Mouse (Mus musculus) lung, postnatal 0 days (tissue): ENCODE data around the gene Yars. TPM values are rescaled to one million over a fixed set of nuclear protein-coding genes. Genes with fewer than 3 reads are reported as not detected.

Source experiments
- ATAC-seq: fragments of 200-750 bp; cut with Nextera tagmentation; 2 replicates; pipeline ENCODE4 v1.8.0; 2017; ENCODE audit warnings: moderate library complexity
- DNase-seq: peaks from one replicate; pipeline ENCODE4 v3.0.0-alpha.2; 2016; ENCODE audit warnings: low spot score
- H3K27ac ChIP-seq: fragments of 300-500 bp; sonication (generic); 2 replicates; pipeline ENCODE4 v1.5.1; 2014; ENCODE audit warnings: antibody characterized with exemption, mild to moderate bottlenecking, low read length, mixed read lengths
- H3K27me3 ChIP-seq: fragments of 300-500 bp; sonication (generic); replicated peaks from 2 replicates; pipeline ENCODE4 v1.6.1; 2014; ENCODE audit warnings: low read length, mixed read lengths; ENCODE audit not compliant: insufficient read depth
- H3K36me3 ChIP-seq: fragments of 300-500 bp; sonication (generic); 2 replicates; pipeline ENCODE4 v1.6.1; 2014; ENCODE audit warnings: low read length, mixed read lengths; ENCODE audit not compliant: insufficient read depth
- H3K4me1 ChIP-seq: fragments of 300-500 bp; sonication (generic); 2 replicates; pipeline ENCODE4 v1.6.1; 2014; ENCODE audit warnings: antibody characterized with exemption, low read depth, low read length, mixed read lengths; ENCODE audit not compliant: insufficient read depth
- H3K4me2 ChIP-seq: fragments of 300-500 bp; sonication (generic); replicated peaks from 2 replicates; pipeline ENCODE4 v1.6.1; 2014; ENCODE audit warnings: low read depth, mild to moderate bottlenecking, low read length, moderate library complexity, mixed read lengths
- H3K4me3 ChIP-seq: fragments of 300-500 bp; sonication (generic); 2 replicates; pipeline ENCODE4 v1.5.1; 2014; ENCODE audit warnings: low read depth, low read length
- H3K9ac ChIP-seq: fragments of 300-500 bp; sonication (generic); replicated peaks from 2 replicates; pipeline ENCODE4 v1.6.1; 2014; ENCODE audit warnings: low read depth, mild to moderate bottlenecking
- H3K9me3 ChIP-seq: fragments of 300-500 bp; sonication (generic); 2 replicates; pipeline ENCODE4 v1.6.1; 2016; ENCODE audit warnings: low read length, mixed read lengths
- CTCF ChIP-seq: IDR thresholded peaks from 2 replicates; pipeline ENCODE4 v1.5.1; 2016; ENCODE audit warnings: antibody characterized with exemption, mild to moderate bottlenecking
- EP300 ChIP-seq: IDR thresholded peaks from 2 replicates; pipeline ENCODE4 v1.6.1; 2016; ENCODE audit warnings: antibody characterized with exemption, mild to moderate bottlenecking, control low read depth
- WGBS: fragments of 180-500 bp; shearing (Covaris S2); extraction: QIAGEN DNeasy Blood & Tissue Kit; methylation state at CpG from one replicate; pipeline ENCODE4 v1.1.7; 2014; 5-methylcytosine and 5-hydroxymethylcytosine counted together
- polyA plus RNA-seq: library from polyadenylated mRNA; unstranded; fragments of >200 nt; fragmentation: Nextera tagmentation; extraction: Ambion mirVana; gene quantifications from 2 replicates; pipeline ENCODE4 v1.2.1, GENCODE M21; 2015

Gene Yars
- polyA plus RNA-seq, 1 experiment from 2014 or later, result 26.4 TPM

DNA sequence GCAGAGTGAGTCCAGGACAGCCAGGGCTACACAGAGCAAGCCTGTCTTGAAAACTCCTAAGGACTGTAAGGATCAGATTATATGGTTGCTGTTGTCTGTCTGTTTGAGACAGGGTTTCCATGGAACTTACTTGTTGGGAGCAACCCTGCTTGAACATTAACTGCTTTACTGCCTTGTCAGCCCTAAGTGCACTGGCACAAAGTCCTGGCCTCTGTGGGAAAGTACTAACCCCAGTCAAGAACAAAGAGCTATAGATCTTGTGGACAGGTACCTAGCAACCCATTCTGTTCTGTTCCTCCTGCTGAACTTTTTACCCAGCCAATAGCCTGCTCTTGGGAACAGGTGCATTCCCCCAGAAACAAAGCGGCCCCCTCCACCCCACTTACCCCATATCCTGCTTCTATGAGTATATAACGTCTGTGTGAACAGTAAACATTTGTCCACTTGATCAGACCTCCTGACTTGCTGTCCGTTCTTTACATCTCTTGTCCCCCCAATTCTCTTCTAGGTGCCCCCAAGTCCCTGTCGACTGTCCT, 38.2 kb upstream of the Yars start:
- Histone ChIP-seq H3K4me1 (no peaks in the 10 kb centered on the region), H3K4me2 (no peak overlapping the region), H3K36me3 (peaks cover 7% of the 10 kb centered on the region; the same call in 1 of the 2 replicates), H3K9me3 (no peaks in the 10 kb centered on the region), H3K27me3 (no peaks in the 10 kb centered on the region), H3K9ac (no peak overlapping the region), H3K27ac (no peak overlapping the region), H3K4me3 (no peak overlapping the region)
- DNase-seq (no peak), ATAC-seq (no peak)
- TF ChIP-seq CTCF (no peak), EP300 (no peak)
- 72% methylated on average over 4 of the region's 4 CpGs for WGBS

DNA sequence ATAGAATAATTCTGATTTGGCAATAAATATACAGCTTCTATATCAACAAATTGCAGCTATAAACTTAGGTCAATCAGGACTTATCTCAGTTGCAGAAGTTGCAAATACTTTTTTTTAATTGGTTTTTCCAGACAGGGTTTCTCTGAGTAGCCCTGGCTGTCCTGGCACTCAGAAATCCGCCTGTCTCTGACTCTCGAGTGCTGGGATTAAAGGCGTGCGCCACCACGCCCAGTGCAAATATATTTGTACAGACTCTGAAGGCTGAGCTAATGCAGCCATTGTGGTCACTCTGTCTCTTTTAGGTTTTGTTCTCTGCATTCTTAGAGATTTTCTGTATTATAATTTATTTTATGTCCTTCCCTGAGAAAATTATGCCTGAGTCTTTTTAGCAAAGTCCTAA, 32.0 kb upstream of the Yars start:
- Histone ChIP-seq H3K36me3 (peaks cover under 1% of the 10 kb centered on the region; the same call in 1 of the 2 replicates), H3K9ac (no peak overlapping the region), H3K4me1 (no peaks in the 10 kb centered on the region), H3K4me2 (no peak overlapping the region), H3K27me3 (no peaks in the 10 kb centered on the region), H3K9me3 (no peaks in the 10 kb centered on the region), H3K27ac (no peak overlapping the region), H3K4me3 (no peak overlapping the region)
- 48% methylated on average over 5 of the region's 5 CpGs for WGBS
- DNase-seq (no peak), ATAC-seq (no peak)
- TF ChIP-seq CTCF (no peak), EP300 (no peak)

GRCm38 (mm10) chr4:129158549-129158948, 31.0 kb upstream of the Yars start:
- Histone ChIP-seq H3K9me3 (no peaks in the 10 kb centered on the region), H3K27me3 (no peaks in the 10 kb centered on the region), H3K36me3 (no peaks in the 10 kb centered on the region), H3K4me3 (no peak overlapping the region), H3K9ac (no peak overlapping the region), H3K27ac (no peak overlapping the region), H3K4me2 (no peak overlapping the region), H3K4me1 (no peaks in the 10 kb centered on the region)
- ATAC-seq, result no peak
- no peak for TF ChIP-seq EP300
- no peak for TF ChIP-seq CTCF
- DNase-seq, result no peak
- 49% methylated on average over 3 of the region's 3 CpGs for WGBS

DNA sequence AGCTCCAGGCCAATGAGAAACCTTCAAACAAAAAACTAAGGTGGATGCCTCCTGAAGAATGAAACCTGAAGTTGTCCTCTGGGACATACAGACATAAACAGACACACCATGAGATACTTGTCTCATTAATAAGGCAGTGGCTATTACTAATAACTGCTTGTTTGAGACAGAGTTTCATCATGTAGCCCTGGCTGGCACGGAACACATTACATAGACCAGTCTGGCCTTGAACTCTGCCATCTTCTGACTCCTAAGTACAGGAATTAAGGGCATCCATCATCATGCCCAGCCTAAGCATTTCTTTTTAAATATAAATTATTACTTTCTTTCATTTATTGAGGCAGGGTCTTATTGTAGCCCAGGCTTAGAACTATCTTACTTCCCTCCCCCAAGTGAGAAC, 28.5 kb upstream of the Yars start:
- Histone ChIP-seq H3K4me3 (no peak overlapping the region), H3K27me3 (no peaks in the 10 kb centered on the region), H3K4me2 (no peak overlapping the region), H3K27ac (no peak overlapping the region), H3K4me1 (no peaks in the 10 kb centered on the region), H3K9me3 (no peaks in the 10 kb centered on the region), H3K36me3 (no peaks in the 10 kb centered on the region), H3K9ac (no peak overlapping the region)
- no peak for TF ChIP-seq CTCF
- no peak for DNase-seq
- 90% methylated on average over 1 of the region's 1 CpGs for WGBS
- no peak for ATAC-seq

GRCm38 (mm10) chr4:129161581-129162255, 27.8 kb upstream of the Yars start:
- H3K4me1 ChIP-seq, result no peaks in the 10 kb centered on the region
- H3K36me3 ChIP-seq, result no peaks in the 10 kb centered on the region
- no peak for DNase-seq
- H3K9ac ChIP-seq, result no peak overlapping the region
- no peak overlapping the region for H3K4me3 ChIP-seq
- H3K27ac ChIP-seq, result no peak overlapping the region
- no peak for ATAC-seq
- H3K4me2 ChIP-seq, result no peak overlapping the region
- no peaks in the 10 kb centered on the region for H3K27me3 ChIP-seq
- no peaks in the 10 kb centered on the region for H3K9me3 ChIP-seq
- WGBS, result 86% methylated on average over 4 of the region's 4 CpGs
- TF ChIP-seq EP300 (no peak), CTCF (no peak)

DNA sequence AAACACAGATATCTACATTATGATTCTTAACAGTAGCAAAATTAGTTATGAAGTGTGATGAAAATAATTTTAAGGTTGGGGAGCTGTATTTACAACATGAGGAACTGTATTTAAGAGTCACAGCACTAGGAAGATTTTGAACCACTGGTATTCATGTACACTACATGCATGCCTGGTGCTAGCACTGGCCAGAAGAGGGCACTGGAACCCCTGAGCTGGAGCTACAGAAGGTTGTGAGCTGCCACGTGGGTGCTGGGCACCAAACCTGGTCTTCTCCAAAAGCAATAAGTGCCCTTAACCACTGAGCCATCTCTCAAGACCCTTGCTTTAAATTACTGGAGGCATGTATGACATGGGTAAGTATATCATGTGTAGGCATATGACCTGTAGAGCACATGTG, 17.0 kb upstream of the Yars start:
- ATAC-seq, result no peak
- TF ChIP-seq CTCF (no peak; the same call in 1 of the 2 replicates), EP300 (no peak)
- Histone ChIP-seq H3K4me1 (no peaks in the 10 kb centered on the region), H3K4me2 (no peak overlapping the region), H3K9ac (no peak overlapping the region), H3K4me3 (no peak overlapping the region), H3K9me3 (no peaks in the 10 kb centered on the region), H3K27ac (no peak overlapping the region), H3K36me3 (peaks cover 17% of the 10 kb centered on the region; the same call in 1 of the 2 replicates), H3K27me3 (no peaks in the 10 kb centered on the region)
- no peak for DNase-seq
- WGBS, result 71% methylated on average over 1 of the region's 1 CpGs

DNA sequence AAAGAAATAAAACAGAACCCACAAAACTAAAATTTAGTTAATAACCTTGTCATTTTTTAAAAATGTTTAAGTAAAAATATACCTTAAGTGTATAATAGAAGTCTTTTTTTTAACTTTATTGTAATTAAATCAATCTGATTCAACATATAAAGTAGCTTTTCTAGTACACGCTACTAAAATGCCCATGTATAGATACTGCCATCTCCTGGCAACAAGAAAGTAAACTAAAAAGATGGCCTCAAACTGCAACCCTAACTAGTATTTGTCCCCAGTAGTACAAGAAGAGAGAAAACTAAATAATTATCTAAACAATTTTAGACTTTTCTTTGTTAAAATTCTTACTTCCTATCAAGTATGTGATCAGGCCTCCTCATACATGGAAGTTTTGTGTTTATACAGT, 10.0 kb upstream of the Yars start:
- ATAC-seq (no peak), DNase-seq (peak; percentile 22)
- Histone ChIP-seq H3K36me3 (no peaks in the 10 kb centered on the region; the same call in 1 of the 2 replicates), H3K27me3 (no peaks in the 10 kb centered on the region), H3K4me2 (no peak overlapping the region), H3K9ac (no peak overlapping the region), H3K9me3 (no peaks in the 10 kb centered on the region), H3K4me3 (no peak overlapping the region), H3K4me1 (no peaks in the 10 kb centered on the region), H3K27ac (no peak overlapping the region)
- TF ChIP-seq CTCF (peak; percentile 50), EP300 (no peak)
- WGBS, result 69% methylated on average over 1 of the region's 1 CpGs
